Mouse (Mus musculus) stomach, adult 2 months (tissue): Measurements from ENCODE around the gene Rpl35. TPM values are rescaled to one million over a fixed set of nuclear protein-coding genes. Genes with fewer than 3 reads are reported as not detected.

Experiments used
- polyA plus RNA-seq: library from polyadenylated mRNA; depleted of rRNA; stranded (reverse); fragments of >200 nt; gene quantifications from 2 replicates; pipeline ENCODE4 v1.2.3, GENCODE M21; 2012; rRNA removed

Gene Rpl35
- 50.4 and 53.8 TPM in 2 replicates for polyA plus RNA-seq

DNA sequence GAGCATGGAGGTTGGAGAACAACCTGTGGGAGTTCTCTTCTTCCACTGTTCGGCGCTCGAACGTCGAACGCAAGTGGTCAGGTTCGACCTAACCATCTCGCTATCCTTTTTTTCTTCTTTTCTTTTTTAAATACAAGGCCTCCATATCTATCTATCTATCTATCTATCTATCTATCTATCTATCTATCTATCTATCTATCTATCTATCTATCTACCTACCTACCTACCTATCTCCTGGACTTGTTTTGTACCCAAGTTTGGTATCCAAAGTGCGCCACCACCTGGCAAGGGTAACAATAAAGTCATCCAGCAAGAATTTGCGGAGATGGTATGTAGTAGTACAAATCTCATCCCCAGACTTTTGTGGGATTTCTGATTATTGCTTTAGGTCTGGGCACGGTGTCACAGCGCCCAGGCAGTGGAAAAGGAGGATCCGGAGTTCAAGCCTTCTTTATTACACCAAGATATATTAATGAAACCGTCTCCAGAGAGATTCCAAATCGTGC lies at the start of gene Rpl35:
Gene Rpl35, minus strand, starts transcription at position 51 of the 506 bp plus-strand sequence.

DNA sequence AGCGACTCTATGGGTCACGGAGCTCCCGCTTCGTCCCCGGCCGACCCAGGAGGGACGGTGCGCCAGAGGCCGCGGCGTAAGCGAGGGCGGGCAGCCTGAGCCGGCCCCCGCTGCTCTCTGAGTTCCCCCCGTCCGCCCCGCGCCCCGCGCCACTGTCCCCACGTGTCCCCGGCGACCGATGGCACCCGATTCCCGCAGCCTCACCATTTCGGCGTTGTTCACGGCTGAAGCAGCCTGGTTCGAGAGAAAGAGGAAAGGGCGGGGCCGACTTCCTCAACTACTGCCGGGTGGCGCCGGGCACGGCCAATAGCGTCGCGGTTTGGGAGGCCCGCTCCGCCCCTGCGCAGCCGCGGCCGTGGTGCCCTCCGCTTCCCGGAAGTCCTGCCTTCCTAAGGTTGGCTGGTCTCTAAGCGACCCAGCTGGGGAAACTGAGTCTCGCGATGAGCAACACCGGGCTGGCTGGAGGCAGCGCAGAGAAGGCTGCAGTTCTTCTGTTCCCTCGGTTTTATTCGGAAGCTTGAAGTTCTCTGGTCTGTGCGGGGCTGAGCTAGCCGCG lies 466 bp downstream of the Rpl35 start, which contains the start of gene Arpc5l:
Gene Arpc5l, plus strand, starts transcription at position 469 of the 556 bp plus-strand sequence.

DNA sequence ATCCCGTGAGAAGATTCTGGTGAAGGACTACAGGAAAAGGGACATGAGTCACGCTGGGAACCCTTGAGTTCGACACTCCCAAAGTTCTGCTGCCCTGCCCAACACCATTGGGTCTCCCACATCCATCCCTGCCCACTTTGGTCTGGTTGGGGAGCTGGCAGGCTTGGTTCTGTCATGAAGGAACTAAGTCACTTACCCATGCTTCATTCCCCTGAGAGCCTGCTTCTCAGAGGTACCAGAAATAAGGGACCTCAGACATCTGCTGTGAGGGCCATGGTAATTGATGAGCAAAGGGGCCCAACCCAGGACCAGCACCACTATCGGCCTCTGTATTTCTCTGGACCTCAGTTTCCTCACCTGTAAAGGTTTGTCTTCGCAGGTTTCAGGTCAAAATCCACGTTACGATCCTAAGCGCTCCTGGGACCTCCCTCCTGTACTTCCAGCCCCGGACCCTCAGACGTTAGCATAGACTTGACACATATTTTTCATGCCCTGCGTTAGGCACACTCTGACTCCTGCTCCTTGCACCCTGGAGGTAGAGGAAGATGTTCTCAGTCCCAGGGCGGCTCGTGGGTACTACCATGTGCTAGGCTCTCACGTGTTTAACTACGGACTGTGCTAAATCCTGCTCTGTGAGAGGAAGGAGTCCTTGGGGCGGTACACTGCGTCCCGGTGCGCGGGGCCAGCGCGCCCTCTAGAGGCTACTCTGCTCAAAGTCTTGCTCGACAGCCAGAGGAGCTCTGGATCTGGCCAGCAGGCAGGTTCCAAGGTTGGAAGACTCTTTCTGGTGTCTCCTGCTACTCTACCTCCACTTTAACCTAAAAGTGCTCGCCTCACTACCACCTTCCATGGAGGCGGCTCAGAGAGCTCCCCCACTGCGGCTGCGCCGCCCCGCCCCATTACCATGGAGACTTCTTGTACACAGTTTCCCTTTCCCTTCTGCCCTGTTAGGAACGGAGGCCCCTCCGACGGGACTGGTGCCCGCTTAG lies 7.7 kb downstream of the Rpl35 start, which contains the start of gene Wdr38:
Gene Wdr38, plus strand, starts transcription at position 91 of the 989 bp plus-strand sequence.

Other genes with a start within 250 kb of the Rpl35 start
- 1.0 and 1.2 TPM in 2 replicates for gene Nr6a1, start 77.9 kb downstream of the Rpl35 start, polyA plus RNA-seq
- 0.98 and 1.6 TPM in 2 replicates for gene Olfml2a, start 73.6 kb downstream of the Rpl35 start, polyA plus RNA-seq
- 0.12 and 0.24 TPM in 2 replicates for gene Wdr38, start 8.1 kb downstream of the Rpl35 start, polyA plus RNA-seq
- gene Arpc5l, start 276 bp downstream of the Rpl35 start, polyA plus RNA-seq = 19.2 and 38.1 TPM in 2 replicates
- gene Golga1, start 59.9 kb upstream of the Rpl35 start, polyA plus RNA-seq = 3.1 and 4.7 TPM in 2 replicates
- gene Scai, start 185.1 kb upstream of the Rpl35 start, polyA plus RNA-seq = 0.02 and 0.28 TPM in 2 replicates
- gene Ppp6c, start 220.8 kb upstream of the Rpl35 start, polyA plus RNA-seq = 1.6 and 2.8 TPM in 2 replicates